Mouse (Mus musculus): ENCODE results near the gene Ptpn5. TPM values are rescaled to one million over a fixed set of nuclear protein-coding genes. Genes with fewer than 3 reads are reported as not detected.

Ptpn5 gene
- total and polyA plus RNA-seq, 3 experiments = 0.03 TPM; not detected in 2

- DNase-seq (ENCODE audit: low read depth, low spot score) = peak; percentile 93
- H3K27ac ChIP-seq (ENCODE audit: control insufficient read depth, low read depth, low read length) = no peak within 1 kb of the TSS
- H3K4me3 ChIP-seq (ENCODE audit: control insufficient read depth in 1 of 2, insufficient read depth in 1 of 2, low read depth in 2 of 2, low read length in 2 of 2) = peak within 1 kb of the TSS; percentile 51 to 69
- TF ChIP-seq SIN3A (IDR thresholded peaks at IDR 0.05; ENCODE audit: low read length) (no peak), POLR2A (IDR thresholded peaks at IDR 0.05; ENCODE audit: control insufficient read depth in 1 of 2, insufficient read depth in 1 of 2, low read depth in 1 of 2, low read length in 2 of 2, poor library complexity in 1 of 2) (peak in 1 of 2 experiments; percentile 35; a peak in 1 of 4 replicates), ZC3H11A (IDR thresholded peaks at IDR 0.05; ENCODE audit: low read depth, low read length) (no peak), MAX (IDR thresholded peaks at IDR 0.05; ENCODE audit: low read length) (no peak), TBP (IDR thresholded peaks at IDR 0.05; ENCODE audit: low read depth, low read length) (peak; percentile 49; the same call in 1 of the 2 replicates), USF2 (IDR thresholded peaks at IDR 0.05; ENCODE audit: borderline replicate concordance in 1 of 2, insufficient read depth in 1 of 2, low read depth in 1 of 2, low read length in 2 of 2) (no peak), BHLHE40 (IDR thresholded peaks at IDR 0.05; ENCODE audit: borderline replicate concordance, low read depth, low read length) (peak; percentile 64; the same call in 1 of the 2 replicates), TCF12 (IDR thresholded peaks at IDR 0.05; ENCODE audit: low read depth, low read length) (no peak), KAT2A (conservative IDR thresholded peaks at IDR 0.05; ENCODE audit: low read depth, low read length) (no peak), EP300 (IDR thresholded peaks at IDR 0.05; ENCODE audit: low read depth in 1 of 2, low read length in 2 of 2) (no peak), ELF1 (IDR thresholded peaks at IDR 0.05; ENCODE audit: low read depth, low read length) (no peak), ETS1 (IDR thresholded peaks at IDR 0.05; ENCODE audit: low read depth, low read length) (no peak), GATA1 (IDR thresholded peaks at IDR 0.05; ENCODE audit: low read depth, low read length) (no peak), ZKSCAN1 (IDR thresholded peaks at IDR 0.05; ENCODE audit: low read depth, low read length) (no peak), HCFC1 (IDR thresholded peaks at IDR 0.05; ENCODE audit: low read depth, low read length) (no peak), MEF2A (IDR thresholded peaks at IDR 0.05; ENCODE audit: extremely low read depth, insufficient replicate concordance, low read depth, low read length, poor library complexity, severe bottlenecking) (no peak), RAD21 (IDR thresholded peaks at IDR 0.05; ENCODE audit: low read depth, low read length) (no peak)
- H3K79me2 ChIP-seq (ENCODE audit: control insufficient read depth, insufficient read depth, low read length, poor library complexity) = no peaks in the 10 kb centered on the region
- H3K36me3 ChIP-seq (ENCODE audit: control insufficient read depth in 1 of 2, insufficient read depth in 2 of 2, low read length in 2 of 2) = peaks cover 0 to 7% of the 10 kb centered on the region in 2 experiments; a peak in 2 of 4 replicates
- H3K4me1 ChIP-seq (ENCODE audit: control insufficient read depth in 1 of 2, insufficient read depth in 2 of 2, low read length in 2 of 2) = peaks cover 0 to 15% of the 10 kb centered on the region in 2 experiments; a peak in 3 of 4 replicates
- H3K9ac ChIP-seq (ENCODE audit: control insufficient read depth, low read depth, low read length, poor library complexity, severe bottlenecking) = peak within 1 kb of the TSS; percentile 59
- H3K9me3 ChIP-seq (replicated peaks; ENCODE audit: insufficient read depth, low read length) = no peaks in the 10 kb centered on the region
- H3K27me3 ChIP-seq (ENCODE audit: control insufficient read depth in 1 of 2, insufficient read depth in 2 of 2, low read length in 2 of 2) = peaks cover 0 to 4% of the 10 kb centered on the region in 2 experiments; a peak in 3 of 4 replicates
Measured at GRCm38 (mm10) chr7:47050366-47050765, 83.1 kb downstream of the Ptpn5 start, which contains the start of gene Tmem86a. TSS of gene Tmem86a (plus strand) at chr7:47050601.

GRCm38 (mm10) chr7:47042823-47043490 lies 90.5 kb downstream of the Ptpn5 start:
- Histone ChIP-seq H3K9me3 (replicated peaks; ENCODE audit: insufficient read depth, low read length) (no peaks in the 10 kb centered on the region), H3K79me2 (ENCODE audit: control insufficient read depth, insufficient read depth, low read length, poor library complexity) (no peaks in the 10 kb centered on the region), H3K36me3 (ENCODE audit: control insufficient read depth in 1 of 2, insufficient read depth in 2 of 2, low read length in 2 of 2) (no peaks in the 10 kb centered on the region), H3K9ac (ENCODE audit: control insufficient read depth, low read depth, low read length, poor library complexity, severe bottlenecking) (no peak overlapping the region), H3K27me3 (ENCODE audit: control insufficient read depth in 1 of 2, insufficient read depth in 2 of 2, low read length in 2 of 2) (peaks cover 0 to 6% of the 10 kb centered on the region in 2 experiments; a peak in 3 of 4 replicates), H3K27ac (ENCODE audit: control insufficient read depth, low read depth, low read length) (no peak overlapping the region), H3K4me3 (ENCODE audit: control insufficient read depth in 1 of 2, insufficient read depth in 1 of 2, low read depth in 2 of 2, low read length in 2 of 2) (no peak overlapping the region), H3K4me1 (ENCODE audit: control insufficient read depth in 1 of 2, insufficient read depth in 2 of 2, low read length in 2 of 2) (no peaks in the 10 kb centered on the region)
- DNase-seq (ENCODE audit: low read depth, low spot score) = no peak
- no peak for TF ChIP-seq TAL1 (IDR thresholded peaks at IDR 0.05; ENCODE audit: low read length)
- no peak for TF ChIP-seq GABPA (IDR thresholded peaks at IDR 0.05; ENCODE audit: low read depth, low read length)
- no peak for TF ChIP-seq ZC3H11A (IDR thresholded peaks at IDR 0.05; ENCODE audit: low read depth, low read length)
- TF ChIP-seq CHD2 (IDR thresholded peaks at IDR 0.05; ENCODE audit: low read length) = no peak
- TF ChIP-seq MYC (IDR thresholded peaks at IDR 0.05; ENCODE audit: low read depth, low read length) = no peak

Measured in MEL (cell line).